Mouse (Mus musculus): ENCODE data around the gene Itgal.

- TF ChIP-seq EP300 (IDR thresholded peaks at IDR 0.05; ENCODE audit: low read depth) (no peak), CTCF (IDR thresholded peaks at IDR 0.05; ENCODE audit: low read depth) (no peak)
These were observed 17.9 kb downstream of the Itgal start for GRCm38 (mm10) chr7:127313912-127314311.
